Mouse (Mus musculus) gonadal fat pad, adult 2 months (tissue): ENCODE measurements around the gene Rtp3. TPM values are rescaled to one million over a fixed set of nuclear protein-coding genes. Genes with fewer than 3 reads are reported as not detected.

Experiments
- DNase-seq: peaks from one replicate; pipeline ENCODE4 v3.0.0-alpha.2; 2012; ENCODE audit warnings: low read depth
- polyA plus RNA-seq: library from polyadenylated mRNA; depleted of rRNA; stranded (reverse); fragments of >200 nt; gene quantifications from 2 replicates; pipeline ENCODE4 v1.2.3, GENCODE M21; 2012

The Rtp3 gene
- polyA plus RNA-seq, 1 experiment = 4.7 TPM

DNA sequence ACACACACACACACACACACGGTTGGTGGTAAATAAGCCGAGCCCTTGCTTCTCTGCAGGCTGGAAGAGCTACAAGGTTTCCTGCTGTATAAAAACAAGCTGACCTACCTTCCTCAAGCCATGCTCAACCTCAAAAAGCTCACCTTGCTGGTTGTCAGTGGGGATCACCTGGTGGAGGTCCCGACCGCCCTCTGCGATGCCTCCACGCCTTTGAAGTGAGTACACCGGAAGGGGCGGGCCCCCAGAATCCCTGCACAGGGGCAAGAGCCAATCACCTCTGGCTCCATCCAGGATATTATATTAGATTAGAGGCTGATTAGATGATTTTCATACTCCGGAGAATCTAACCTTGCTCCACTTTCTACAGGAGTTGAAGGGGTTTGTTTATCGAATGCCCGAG lies 11.0 kb downstream of the Rtp3 start:
- no peak for DNase-seq

DNA sequence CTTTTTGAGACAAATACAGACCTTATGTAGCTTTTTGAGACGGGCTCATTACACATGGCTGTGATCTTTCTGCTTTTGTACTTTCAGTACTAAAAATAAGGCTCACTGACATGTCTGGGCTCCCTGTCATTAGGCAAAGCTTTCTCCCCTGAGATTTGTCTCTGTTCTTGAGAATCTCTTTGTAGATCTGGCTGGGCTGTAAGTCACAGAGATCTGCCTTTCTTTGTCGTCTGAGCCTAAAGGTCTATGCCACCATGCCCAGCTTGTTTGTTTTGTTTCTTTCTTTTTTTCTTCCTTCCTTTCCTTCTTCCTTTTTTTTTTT lies 24.5 kb downstream of the Rtp3 start:
- no peak for DNase-seq

DNA sequence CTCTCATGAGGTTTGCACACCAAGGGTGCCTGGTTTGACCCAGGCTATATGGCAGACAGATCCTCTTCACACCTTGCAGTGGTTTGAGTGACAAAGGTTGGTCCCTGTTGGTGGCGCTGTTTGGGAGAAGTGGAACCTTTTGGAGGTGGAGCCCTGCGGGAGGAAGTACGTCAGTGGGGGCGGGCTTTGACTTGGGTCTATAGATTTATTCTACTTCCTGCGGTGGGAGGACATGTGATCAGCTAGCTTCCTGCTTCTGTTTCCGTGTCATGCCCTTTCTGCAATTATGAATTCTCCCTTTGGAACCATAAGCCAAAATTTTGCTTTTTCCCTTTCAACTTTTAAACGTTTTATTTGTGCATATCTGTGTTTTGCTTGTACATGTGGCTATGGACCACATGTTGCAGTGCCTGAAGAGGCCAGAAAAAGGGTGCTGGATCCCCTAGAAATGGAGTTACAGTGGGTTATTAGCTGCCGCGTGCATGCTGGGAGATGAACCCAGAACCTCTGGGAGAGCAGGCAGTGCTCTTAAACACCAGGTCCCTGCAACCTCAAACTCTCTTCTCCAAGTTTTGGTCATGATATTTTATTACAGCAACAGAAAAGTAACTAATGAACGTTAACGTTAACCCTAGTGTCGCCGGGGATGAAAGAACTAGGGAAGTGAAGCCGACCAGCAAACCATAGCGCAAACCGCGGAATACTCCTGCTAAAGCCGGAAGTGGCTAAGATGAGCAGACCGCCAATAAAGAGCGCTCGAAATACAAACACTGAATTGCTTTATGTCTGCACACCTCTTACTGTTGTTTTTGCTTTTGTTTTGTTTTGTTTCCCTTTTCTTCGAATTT lies 25.1 kb downstream of the Rtp3 start:
- no peak for DNase-seq

- DNase-seq = no peak
Observed at GRCm38 (mm10) chr9:110963566-110964115, 26.7 kb downstream of the Rtp3 start.

- no peak for DNase-seq
Observed at GRCm38 (mm10) chr9:110961386-110961785, 29.0 kb downstream of the Rtp3 start.

- DNase-seq = no peak
Observed at GRCm38 (mm10) chr9:110960230-110961149, 29.9 kb downstream of the Rtp3 start.

DNA sequence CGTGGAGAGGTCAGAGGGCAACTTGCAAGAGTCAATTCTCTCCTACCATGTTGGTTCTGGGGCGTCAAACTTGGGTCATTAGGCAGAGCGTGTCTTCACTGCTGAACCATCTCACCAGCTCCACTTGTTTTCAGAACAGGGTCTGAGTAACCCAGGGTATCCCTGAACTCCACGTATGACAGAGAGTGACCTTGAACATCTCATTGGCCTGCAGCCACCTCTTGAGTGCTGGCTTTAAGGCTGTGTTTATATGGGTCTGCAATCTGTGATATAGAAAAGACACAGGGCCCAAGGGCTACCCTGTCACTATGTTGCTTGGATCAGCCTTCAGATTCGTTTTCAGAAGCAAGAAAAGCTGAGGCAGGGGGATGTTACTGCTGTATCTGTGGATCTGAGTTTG lies 30.7 kb downstream of the Rtp3 start:
- DNase-seq = no peak

GRCm38 (mm10) chr9:110955962-110956361 lies 34.4 kb downstream of the Rtp3 start:
- DNase-seq = no peak

DNA sequence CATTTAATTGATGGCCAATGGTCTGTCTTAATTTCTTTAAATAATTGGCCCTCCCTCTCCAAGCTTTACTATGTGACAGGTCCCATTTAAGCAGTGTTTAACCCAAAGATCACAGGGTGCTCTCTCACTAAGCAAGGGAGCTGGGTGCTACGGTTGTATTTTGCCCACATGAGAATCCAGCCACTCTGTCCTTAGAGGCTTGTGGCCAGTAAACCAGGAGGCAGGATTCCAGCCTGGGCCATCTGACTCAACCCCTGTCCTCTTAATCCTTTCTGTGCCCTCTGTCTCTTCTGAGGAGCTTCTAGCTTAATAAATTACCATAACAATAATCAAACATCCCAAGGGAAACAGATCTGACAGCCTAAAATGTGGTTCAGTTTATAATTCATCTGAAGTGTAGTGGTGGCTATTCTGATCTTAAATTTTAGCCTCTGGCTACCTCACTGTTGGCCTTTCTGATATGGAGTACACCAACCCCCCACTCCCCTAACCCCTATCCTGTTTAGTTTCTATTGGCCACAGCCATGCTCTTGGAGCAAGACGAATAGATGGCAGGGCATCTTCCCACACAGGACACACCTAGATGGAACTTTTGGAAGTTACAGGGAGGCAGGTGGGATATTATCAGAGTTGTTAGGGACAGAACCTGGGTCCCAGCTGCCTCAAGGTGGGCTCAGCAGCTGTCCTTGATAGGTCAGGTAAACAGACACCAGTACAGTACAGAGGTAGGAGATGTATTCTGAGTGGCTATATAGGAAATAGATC lies 35.5 kb downstream of the Rtp3 start:
- DNase-seq = no peak

DNA sequence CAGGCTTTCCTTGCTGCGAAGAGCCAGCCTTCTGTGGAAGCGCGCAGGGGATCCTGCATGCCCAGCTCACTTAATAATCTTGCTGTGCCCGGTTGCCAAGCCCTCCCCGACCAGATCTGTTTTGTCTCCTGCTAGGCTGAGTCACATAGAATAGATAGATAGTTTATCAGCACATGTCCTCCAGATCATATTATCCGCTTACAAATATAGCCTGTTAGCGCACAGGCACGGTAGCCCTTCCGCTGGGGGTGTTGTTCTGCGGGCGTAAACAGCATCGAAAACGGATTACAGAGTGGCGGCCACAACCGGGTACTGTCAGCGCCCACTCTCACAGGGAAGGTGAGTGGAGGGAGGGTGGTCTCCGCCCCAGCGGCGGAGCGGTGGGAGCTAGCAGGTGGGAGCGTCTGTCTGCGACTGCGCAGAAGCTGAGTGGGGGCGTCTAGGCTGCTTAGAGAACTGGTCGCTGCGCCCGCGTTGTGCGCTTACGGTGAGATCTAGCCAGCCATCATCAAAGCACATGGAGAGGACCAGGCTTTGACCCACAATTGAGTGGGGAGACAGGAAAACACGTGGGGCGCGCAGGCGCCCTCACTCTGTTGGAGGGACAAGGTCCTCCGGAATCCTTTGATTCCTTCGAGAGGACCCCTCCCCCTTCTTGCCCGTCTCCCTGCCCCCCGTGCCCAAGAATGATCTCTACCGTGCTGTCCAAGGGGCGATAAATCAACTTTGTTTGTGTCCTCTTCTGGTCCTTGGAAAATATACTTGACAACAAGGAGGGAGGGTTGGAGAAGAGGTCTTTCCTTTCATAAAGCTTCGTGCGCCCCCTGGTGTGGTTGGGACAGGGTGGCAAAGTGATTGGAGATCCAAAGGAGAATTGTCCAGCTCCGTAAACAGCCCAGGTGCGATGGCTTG lies 36.6 kb downstream of the Rtp3 start:
- no peak for DNase-seq

DNA sequence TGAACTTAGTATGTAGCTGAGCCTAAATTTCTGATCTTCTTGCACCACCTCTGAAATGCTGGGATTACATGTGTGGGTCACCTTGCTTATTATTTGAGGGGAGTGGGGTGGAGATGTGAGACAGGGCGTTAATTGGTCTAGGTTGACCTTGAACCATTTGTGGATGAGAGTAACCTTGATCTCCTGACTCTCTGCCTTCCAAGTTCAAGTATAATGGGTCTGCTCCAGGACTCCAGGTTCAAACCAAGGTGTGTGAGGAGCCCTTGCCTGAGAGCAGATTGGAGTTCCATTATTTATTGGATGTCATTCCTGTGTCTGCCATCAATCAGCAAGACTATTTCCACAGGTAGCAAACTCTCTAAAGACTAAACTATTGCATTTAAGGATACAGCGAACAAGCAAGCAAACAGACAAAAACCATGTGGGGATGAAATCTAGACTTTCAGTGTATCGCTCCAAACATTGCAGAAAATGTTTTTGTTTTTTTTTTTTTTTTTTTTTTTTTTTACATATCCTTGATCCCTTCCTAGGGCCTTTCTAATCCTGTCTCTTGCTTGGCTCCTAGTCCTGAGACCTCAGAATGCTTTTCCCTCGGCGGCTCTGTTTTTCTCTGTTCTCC lies 37.3 kb downstream of the Rtp3 start:
- no peak for DNase-seq

GRCm38 (mm10) chr9:110952398-110952797 lies 38.0 kb downstream of the Rtp3 start:
- DNase-seq = no peak

DNA sequence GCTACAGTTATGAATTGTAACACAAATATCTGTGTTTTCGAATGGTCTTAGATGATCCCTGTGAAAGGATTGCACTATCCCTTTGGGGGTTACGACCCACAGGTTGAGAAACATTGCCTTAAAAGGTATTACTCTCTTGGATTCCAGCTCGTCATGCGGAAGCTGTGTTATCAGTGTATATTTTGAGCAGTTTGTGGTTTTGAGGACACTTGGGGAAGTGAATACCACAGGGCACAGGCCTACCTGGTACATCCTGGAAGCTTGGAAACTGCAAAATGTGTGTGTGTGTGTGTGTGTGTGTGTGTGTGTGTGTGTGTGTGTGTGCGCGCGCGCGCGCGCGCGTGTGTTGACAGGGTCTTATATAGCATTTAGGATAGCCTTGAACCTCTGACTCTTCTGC lies 38.5 kb downstream of the Rtp3 start:
- no peak for DNase-seq

DNA sequence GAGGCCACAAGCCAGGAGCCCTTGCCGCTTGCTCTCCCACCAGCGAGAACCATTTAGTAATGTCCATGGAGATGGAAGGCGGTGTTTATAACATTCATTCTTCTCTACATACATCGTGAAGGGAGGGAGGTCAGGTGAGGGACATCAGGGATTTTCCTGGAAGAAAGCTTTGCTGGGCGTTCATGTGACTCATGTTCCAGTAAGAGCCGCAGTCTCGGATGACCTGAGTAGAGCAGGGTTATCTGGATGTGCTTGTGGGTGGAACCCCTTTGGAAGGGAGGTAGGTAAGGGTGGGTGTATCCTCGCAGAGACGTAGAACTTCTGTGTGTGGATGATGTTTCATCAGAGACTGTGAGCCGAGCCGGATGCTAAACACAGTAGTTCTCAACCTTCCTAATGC lies 39.0 kb downstream of the Rtp3 start, which contains the start of gene Lrrc2:
Gene Lrrc2 (plus strand): TSS at position 149 of the 400 bp plus-strand sequence.
- DNase-seq = no peak

DNA sequence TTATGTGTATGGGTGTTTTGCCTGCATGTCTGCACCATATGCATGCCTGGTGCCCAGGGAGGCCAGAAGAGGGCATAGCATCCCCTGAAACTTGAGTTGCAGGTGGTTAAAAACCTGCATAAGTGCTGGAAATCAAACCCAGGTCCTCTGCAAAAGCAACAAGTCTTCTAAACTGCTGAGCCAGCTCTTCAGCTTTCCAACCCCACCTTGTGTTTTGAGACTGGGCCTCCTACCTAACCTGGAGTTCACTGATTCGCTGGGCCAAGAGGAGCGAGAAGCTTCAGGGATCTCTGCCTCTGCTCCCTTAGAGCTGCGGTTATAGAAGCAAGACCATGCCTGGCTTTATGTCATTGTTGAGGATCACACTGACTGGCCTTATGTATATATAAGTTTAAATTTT lies 40.3 kb downstream of the Rtp3 start:
- no peak for DNase-seq

GRCm38 (mm10) chr9:110948813-110949310 lies 41.5 kb downstream of the Rtp3 start:
- DNase-seq = no peak

GRCm38 (mm10) chr9:110947900-110948299 lies 42.5 kb downstream of the Rtp3 start:
- DNase-seq = no peak

GRCm38 (mm10) chr9:110947261-110947661 lies 43.1 kb downstream of the Rtp3 start:
- DNase-seq = no peak

GRCm38 (mm10) chr9:110946548-110947044 lies 43.8 kb downstream of the Rtp3 start:
- no peak for DNase-seq

DNA sequence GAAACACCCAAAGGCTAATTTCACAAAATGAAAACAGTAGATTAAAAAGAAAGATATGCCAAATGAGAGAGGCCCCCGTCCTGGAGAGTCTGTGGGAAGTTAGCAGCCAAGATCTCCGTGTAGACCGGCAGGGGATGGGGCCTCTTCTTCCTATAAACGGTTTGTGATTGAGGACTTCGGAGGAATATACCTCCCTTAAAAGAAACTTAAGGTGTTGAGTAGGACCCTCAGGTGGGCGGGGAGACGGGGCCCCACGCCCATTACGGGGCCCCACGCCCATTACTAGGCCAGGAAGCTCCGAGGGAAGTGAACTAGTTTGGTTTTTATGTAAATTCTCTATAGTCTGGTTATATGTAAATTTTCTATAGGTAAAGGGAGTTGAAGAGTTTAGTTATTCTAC lies 44.5 kb downstream of the Rtp3 start, which contains the start of gene Tdgf1:
Gene Tdgf1 (minus strand): TSS at position 233 of the 400 bp plus-strand sequence.
- DNase-seq = no peak
